Mouse (Mus musculus) spleen, adult 2 months (tissue): ENCODE data around the gene Klhl23.

Source experiments
- CTCF ChIP-seq: fragments of 200-500 bp; IDR thresholded peaks from 2 replicates; pipeline ENCODE4 v1.5.1; 2011; ENCODE audit warnings: mild to moderate bottlenecking, inconsistent platforms; ENCODE audit not compliant: insufficient read depth, insufficient read length, insufficient replicate concordance; ENCODE audit errors: extremely low read depth
- POLR2A ChIP-seq: fragments of 200-500 bp; IDR thresholded peaks from 2 replicates; pipeline ENCODE4 v1.6.1; 2011; ENCODE audit warnings: low read depth, low read length, inconsistent platforms

- TF ChIP-seq POLR2A (no peak), CTCF (no peak)
These were observed 31.0 kb upstream of the Klhl23 start for GRCm38 (mm10) chr2:69790722-69791121.
